Mouse (Mus musculus): Measurements from ENCODE around the gene Pank4.

GRCm38 (mm10) chr4:154940156-154940555 lies 23.8 kb upstream of the Pank4 start:
- no peak for TF ChIP-seq POLR2A (IDR thresholded peaks at IDR 0.05; ENCODE audit: borderline replicate concordance, low read depth, low read length)
- no peak for TF ChIP-seq CTCF (IDR thresholded peaks at IDR 0.05; ENCODE audit: low read depth, low read length)
